Mouse (Mus musculus) hindbrain, embryonic 11.5 days (tissue): ENCODE measurements at regions not wholly inside any gene's neighbourhood (a gene's known extent, or its start where the extent isn't known, plus 50 kb on each side); places are given as distances from the start of the nearest gene placed in this dataset.

Experiments used
- ATAC-seq: fragments of 200-750 bp; cut with Nextera tagmentation; 2 replicates; pipeline ENCODE4 v1.8.0; 2017; ENCODE audit warnings: mild to moderate bottlenecking, moderate TSS enrichment, moderate library complexity; ENCODE audit not compliant: low FRiP score
- DNase-seq: peaks from one replicate; pipeline ENCODE4 v3.0.0-alpha.2; 2015; ENCODE audit warnings: low spot score
- H3K27ac ChIP-seq: fragments of 300-500 bp; sonication (generic); 2 replicates; pipeline ENCODE4 v1.5.1; 2014; ENCODE audit warnings: mild to moderate bottlenecking, low read depth, low read length
- H3K27me3 ChIP-seq: fragments of 300-500 bp; sonication (generic); 2 replicates; pipeline ENCODE4 v1.6.1; 2014; ENCODE audit warnings: mild to moderate bottlenecking, low read length, moderate library complexity, mixed read lengths; ENCODE audit not compliant: control insufficient read depth, insufficient read depth
- H3K36me3 ChIP-seq: fragments of 300-500 bp; sonication (generic); 2 replicates; pipeline ENCODE4 v1.6.1; 2014; ENCODE audit warnings: mild to moderate bottlenecking, low read length, moderate library complexity, mixed read lengths; ENCODE audit not compliant: control insufficient read depth, insufficient read depth
- H3K4me1 ChIP-seq: fragments of 300-500 bp; sonication (generic); replicated peaks from 2 replicates; pipeline ENCODE4 v1.6.1; 2014; ENCODE audit warnings: low read length, mixed read lengths; ENCODE audit not compliant: control insufficient read depth, insufficient read depth
- H3K4me2 ChIP-seq: fragments of 300-500 bp; sonication (generic); replicated peaks from 2 replicates; pipeline ENCODE4 v1.6.1; 2014; ENCODE audit warnings: mild to moderate bottlenecking, low read depth, low read length
- H3K4me3 ChIP-seq: fragments of 300-500 bp; sonication (generic); 2 replicates; pipeline ENCODE4 v1.5.1; 2014; ENCODE audit warnings: low read depth, low read length
- H3K9ac ChIP-seq: fragments of 300-500 bp; sonication (generic); 2 replicates; pipeline ENCODE4 v1.6.1; 2014; ENCODE audit warnings: low read depth, low read length
- H3K9me3 ChIP-seq: fragments of 300-500 bp; sonication (generic); 2 replicates; pipeline ENCODE4 v1.6.1; 2016; ENCODE audit warnings: low read length; ENCODE audit not compliant: control insufficient read depth
- WGBS: fragments of 180-500 bp; shearing (Covaris S2); extraction: QIAGEN DNeasy Blood & Tissue Kit; methylation state at CpG from one replicate; pipeline ENCODE4 v1.1.7; 2014; 5-methylcytosine and 5-hydroxymethylcytosine counted together

GRCm38 (mm10) chr5:126440516-126440915 lies 801.1 kb upstream of the Tmem132c start:
- Histone ChIP-seq H3K9ac (no peak overlapping the region), H3K36me3 (no peaks in the 10 kb centered on the region), H3K4me3 (no peak overlapping the region), H3K4me1 (no peaks in the 10 kb centered on the region), H3K9me3 (no peaks in the 10 kb centered on the region), H3K27ac (no peak overlapping the region), H3K4me2 (no peak overlapping the region), H3K27me3 (no peaks in the 10 kb centered on the region)
- ATAC-seq, result no peak
- no peak for DNase-seq
- WGBS, result 100% methylated on average over 1 of the region's 1 CpGs

GRCm38 (mm10) chr5:126475761-126476160 lies 765.8 kb upstream of the Tmem132c start:
- Histone ChIP-seq H3K9me3 (no peaks in the 10 kb centered on the region), H3K27me3 (no peaks in the 10 kb centered on the region), H3K4me1 (no peaks in the 10 kb centered on the region), H3K4me2 (no peak overlapping the region), H3K27ac (no peak overlapping the region), H3K9ac (no peak overlapping the region), H3K4me3 (no peak overlapping the region), H3K36me3 (no peaks in the 10 kb centered on the region)
- 55% methylated on average over 3 of the region's 3 CpGs for WGBS
- DNase-seq (no peak), ATAC-seq (no peak)

GRCm38 (mm10) chr5:126522076-126522475 lies 719.5 kb upstream of the Tmem132c start:
- H3K9ac ChIP-seq, result no peak overlapping the region
- ATAC-seq (no peak), DNase-seq (peak; percentile 5)
- no peak overlapping the region for H3K27ac ChIP-seq
- H3K4me1 ChIP-seq, result no peaks in the 10 kb centered on the region
- 30% methylated on average over 4 of the region's 4 CpGs for WGBS
- H3K4me2 ChIP-seq, result no peak overlapping the region
- no peaks in the 10 kb centered on the region for H3K9me3 ChIP-seq
- H3K36me3 ChIP-seq, result no peaks in the 10 kb centered on the region
- H3K27me3 ChIP-seq, result no peaks in the 10 kb centered on the region
- H3K4me3 ChIP-seq, result no peak overlapping the region

- Histone ChIP-seq H3K4me3 (no peak overlapping the region), H3K36me3 (no peaks in the 10 kb centered on the region), H3K27me3 (no peaks in the 10 kb centered on the region), H3K9ac (no peak overlapping the region), H3K9me3 (no peaks in the 10 kb centered on the region), H3K4me1 (no peaks in the 10 kb centered on the region), H3K4me2 (no peak overlapping the region), H3K27ac (no peak overlapping the region)
- DNase-seq, result no peak
- ATAC-seq, result no peak
- 85% methylated on average over 4 of the region's 4 CpGs for WGBS
These were observed 715.7 kb upstream of the Tmem132c start for GRCm38 (mm10) chr5:126525863-126526262.

GRCm38 (mm10) chr5:126530806-126531527 lies 710.6 kb upstream of the Tmem132c start:
- H3K36me3 ChIP-seq, result no peaks in the 10 kb centered on the region
- no peaks in the 10 kb centered on the region for H3K4me1 ChIP-seq
- ATAC-seq (no peak), DNase-seq (no peak)
- no peaks in the 10 kb centered on the region for H3K27me3 ChIP-seq
- 78% methylated on average over 5 of the region's 5 CpGs for WGBS
- no peak overlapping the region for H3K27ac ChIP-seq
- no peaks in the 10 kb centered on the region for H3K9me3 ChIP-seq
- no peak overlapping the region for H3K4me3 ChIP-seq
- no peak overlapping the region for H3K4me2 ChIP-seq
- no peak overlapping the region for H3K9ac ChIP-seq

- ATAC-seq (no peak), DNase-seq (no peak)
- no peak overlapping the region for H3K4me2 ChIP-seq
- no peaks in the 10 kb centered on the region for H3K4me1 ChIP-seq
- H3K9ac ChIP-seq, result no peak overlapping the region
- 93% methylated on average over 5 of the region's 5 CpGs for WGBS
- H3K27me3 ChIP-seq, result no peaks in the 10 kb centered on the region
- no peaks in the 10 kb centered on the region for H3K9me3 ChIP-seq
- no peak overlapping the region for H3K27ac ChIP-seq
- H3K36me3 ChIP-seq, result no peaks in the 10 kb centered on the region
- H3K4me3 ChIP-seq, result no peak overlapping the region
These were observed 710.1 kb upstream of the Tmem132c start for GRCm38 (mm10) chr5:126531528-126531894.

- Histone ChIP-seq H3K4me3 (no peak overlapping the region), H3K4me2 (no peak overlapping the region), H3K36me3 (no peaks in the 10 kb centered on the region), H3K4me1 (no peaks in the 10 kb centered on the region), H3K9ac (no peak overlapping the region), H3K9me3 (no peaks in the 10 kb centered on the region), H3K27me3 (no peaks in the 10 kb centered on the region), H3K27ac (no peak overlapping the region)
- DNase-seq, result no peak
- ATAC-seq, result no peak
- WGBS, result 77% methylated on average over 1 of the region's 1 CpGs
These were observed 709.6 kb upstream of the Tmem132c start for GRCm38 (mm10) chr5:126531975-126532374.

- Histone ChIP-seq H3K36me3 (no peaks in the 10 kb centered on the region), H3K4me1 (no peaks in the 10 kb centered on the region), H3K4me3 (no peak overlapping the region), H3K27me3 (no peaks in the 10 kb centered on the region), H3K27ac (no peak overlapping the region), H3K9ac (no peak overlapping the region), H3K4me2 (no peak overlapping the region), H3K9me3 (no peaks in the 10 kb centered on the region)
- DNase-seq, result no peak
- no peak for ATAC-seq
- WGBS, result 82% methylated on average over 2 of the region's 2 CpGs
These were observed 703.5 kb upstream of the Tmem132c start for GRCm38 (mm10) chr5:126538072-126538471.

GRCm38 (mm10) chr5:126544261-126544976 lies 697.2 kb upstream of the Tmem132c start:
- H3K9ac ChIP-seq, result no peak overlapping the region
- no peak overlapping the region for H3K4me2 ChIP-seq
- 79% methylated on average over 8 of the region's 8 CpGs for WGBS
- H3K4me1 ChIP-seq, result no peaks in the 10 kb centered on the region
- H3K27ac ChIP-seq, result no peak overlapping the region
- no peaks in the 10 kb centered on the region for H3K9me3 ChIP-seq
- ATAC-seq, result no peak
- no peaks in the 10 kb centered on the region for H3K36me3 ChIP-seq
- H3K4me3 ChIP-seq, result no peak overlapping the region
- H3K27me3 ChIP-seq, result no peaks in the 10 kb centered on the region
- DNase-seq, result no peak
